Mouse (Mus musculus) cerebellum, adult 8-10 months (tissue): Measurements from ENCODE around the gene Ank3.

ENCODE experiments used
- DNase-seq: peaks from one replicate; pipeline ENCODE4 v3.0.0; 2022

Ank3 gene

DNA sequence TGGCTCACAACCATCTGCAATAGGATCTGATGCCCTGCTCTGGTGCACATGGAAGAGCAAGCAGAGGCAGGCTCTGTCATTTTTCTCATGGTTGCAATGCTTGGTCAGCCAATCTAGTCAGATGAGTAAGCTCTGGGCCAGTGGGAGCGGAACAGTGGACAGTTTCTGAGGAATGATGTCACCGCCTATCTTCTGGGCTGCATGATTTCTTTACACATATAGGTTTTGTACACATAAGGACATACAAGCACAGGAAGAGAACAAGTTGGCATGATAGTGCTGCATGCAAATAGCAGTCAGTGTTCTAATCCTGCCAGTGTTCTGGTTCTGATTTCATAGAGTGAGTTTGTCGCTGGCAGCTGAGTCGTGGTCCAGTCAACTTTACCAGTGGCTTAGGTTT is 517.6 kb downstream of the Ank3 start:
- no peak for DNase-seq

- DNase-seq: peak; percentile 27
Measured at GRCm38 (mm10) chr10:69916689-69917435, 518.3 kb downstream of the Ank3 start.

GRCm38 (mm10) chr10:69917711-69918110 is 519.1 kb downstream of the Ank3 start:
- DNase-seq: no peak

DNA sequence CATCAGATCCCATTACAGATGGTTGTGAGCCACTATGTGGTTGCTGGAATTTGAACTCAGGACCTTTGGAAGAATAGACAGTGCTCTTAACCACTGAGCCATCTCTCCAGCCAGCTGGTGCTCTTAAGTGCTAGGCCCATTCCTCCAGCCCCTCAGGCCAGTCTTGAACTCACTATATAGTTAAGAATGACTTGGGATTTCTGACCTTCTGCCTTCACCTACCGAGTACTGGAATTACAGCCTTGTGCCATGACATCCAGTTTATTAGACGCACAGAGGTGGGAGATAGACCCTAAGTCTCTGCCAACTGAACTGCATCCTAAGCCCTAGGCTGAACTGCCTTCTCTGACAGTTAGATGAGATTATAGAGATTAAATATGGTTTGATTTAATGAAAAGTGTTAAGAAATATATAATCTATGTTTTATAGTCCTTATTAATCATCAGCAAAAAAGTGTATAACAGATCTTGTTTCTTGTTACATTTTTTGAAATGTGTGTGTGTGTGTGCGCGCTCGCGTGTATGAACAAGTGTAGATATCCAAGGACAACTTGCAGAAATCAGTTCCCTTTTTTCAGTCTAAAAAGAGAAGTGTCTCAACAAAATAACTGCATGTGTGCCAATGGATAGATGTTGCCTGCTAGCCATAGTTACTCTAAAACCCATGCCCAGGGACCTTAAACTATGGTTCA is 520.0 kb downstream of the Ank3 start:
- no peak for DNase-seq

- no peak for DNase-seq
Measured at GRCm38 (mm10) chr10:69919152-69919492, 520.5 kb downstream of the Ank3 start.

DNA sequence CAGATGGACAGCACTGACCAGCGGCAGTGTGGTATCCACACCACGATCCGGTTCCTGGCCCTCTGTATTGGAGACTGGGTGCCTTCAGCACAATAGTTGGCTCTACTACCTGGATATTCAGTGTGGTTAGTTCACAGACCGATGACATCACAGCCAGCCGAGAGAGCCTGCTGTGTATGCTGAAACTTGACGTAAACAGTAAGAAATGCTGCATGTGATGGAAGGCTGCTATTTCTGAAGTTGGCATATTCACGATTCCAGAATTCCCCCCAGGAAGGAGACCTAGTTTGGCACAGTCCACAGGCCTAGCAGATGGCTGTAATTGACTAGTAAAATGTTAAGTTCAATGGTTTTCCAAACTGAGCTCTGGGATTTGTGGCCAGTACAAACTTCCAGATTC is 521.2 kb downstream of the Ank3 start:
- peak; percentile 41 for DNase-seq

- DNase-seq: no peak
Measured at GRCm38 (mm10) chr10:69922076-69922475, 523.5 kb downstream of the Ank3 start.

DNA sequence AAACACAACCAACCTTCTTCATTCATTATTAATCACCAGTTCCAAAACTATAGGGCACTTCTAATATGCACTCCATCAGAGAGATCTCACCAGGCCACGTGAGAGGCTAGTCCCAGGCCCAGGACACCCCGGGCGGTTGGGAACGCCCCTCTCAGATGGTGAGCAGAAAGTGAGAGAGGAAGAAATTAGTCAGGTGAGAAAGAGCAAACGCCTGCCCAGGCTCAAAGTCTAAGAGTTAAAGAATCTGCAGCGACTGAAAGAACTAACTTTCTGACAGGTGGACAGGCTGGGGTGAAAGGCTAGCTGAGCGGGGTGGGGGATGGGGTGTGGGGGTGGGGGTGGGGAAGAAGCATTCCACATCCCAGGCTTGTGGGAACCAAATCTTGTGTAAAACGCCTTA is 525.2 kb downstream of the Ank3 start:
- DNase-seq: no peak

DNA sequence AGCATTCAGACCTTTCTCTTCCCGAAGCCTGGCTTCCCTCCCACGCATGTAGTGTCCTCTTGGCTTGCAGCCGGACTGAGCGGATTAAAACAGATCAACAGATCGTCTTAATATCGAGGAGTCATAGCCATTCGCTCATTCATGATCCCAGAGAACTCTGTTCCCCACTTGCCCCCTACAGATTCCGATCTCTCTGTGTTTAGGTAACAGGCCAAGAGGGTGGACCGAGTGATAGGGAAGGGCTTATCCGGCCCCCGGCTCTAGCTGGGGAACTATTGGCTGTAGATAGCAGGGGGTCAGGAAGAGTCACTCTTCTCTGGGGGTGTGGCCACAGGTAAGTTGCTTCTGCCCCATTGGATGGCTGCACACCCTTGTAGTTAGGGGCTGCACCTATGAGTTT is 525.7 kb downstream of the Ank3 start:
- peak; percentile 42 for DNase-seq

GRCm38 (mm10) chr10:69924845-69925244 is 526.3 kb downstream of the Ank3 start:
- no peak for DNase-seq

DNA sequence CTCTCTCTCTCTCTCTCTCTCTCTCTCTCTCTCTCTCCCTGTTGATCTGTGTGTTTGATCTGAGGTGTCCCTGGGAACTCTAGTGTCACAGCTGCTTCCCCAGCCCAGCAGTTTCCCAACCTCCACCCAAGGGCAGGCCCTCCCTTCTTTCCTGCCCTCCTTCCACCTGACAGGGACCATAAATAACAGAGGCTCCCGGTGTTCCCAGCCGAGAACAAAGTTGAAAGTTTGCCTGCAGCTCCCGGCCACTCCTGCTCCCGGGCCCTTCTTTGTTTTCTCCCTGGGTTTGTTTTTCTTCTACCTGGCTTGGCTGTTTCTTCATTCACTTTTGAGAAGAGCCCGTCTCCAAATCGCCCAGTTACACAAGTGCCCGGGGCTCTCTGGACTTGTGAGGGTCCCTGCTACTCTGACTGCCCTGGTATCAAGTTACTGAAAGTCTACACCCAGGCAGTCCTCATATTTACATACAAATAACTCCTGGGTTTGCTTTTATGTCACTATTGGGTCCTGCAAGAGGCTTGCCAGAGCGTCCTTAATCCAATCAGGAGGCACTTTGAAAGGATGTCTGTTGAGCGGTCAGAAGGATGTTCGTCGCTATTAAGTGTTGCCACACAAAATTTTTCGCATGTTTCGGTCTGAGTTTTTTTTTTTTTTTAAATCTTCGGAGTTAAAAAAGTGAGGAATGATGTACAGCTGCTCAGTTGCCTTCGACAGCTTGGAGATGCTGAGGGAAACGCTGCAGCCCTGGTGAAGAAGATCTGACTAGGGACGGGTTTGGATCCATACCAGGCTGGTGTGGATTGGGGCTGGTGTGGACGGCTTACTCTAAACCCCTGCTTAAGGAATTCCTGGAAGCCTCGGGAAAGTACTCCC is 526.9 kb downstream of the Ank3 start:
- no peak for DNase-seq

- no peak for DNase-seq
Measured at GRCm38 (mm10) chr10:69926158-69926882, 527.7 kb downstream of the Ank3 start.

DNA sequence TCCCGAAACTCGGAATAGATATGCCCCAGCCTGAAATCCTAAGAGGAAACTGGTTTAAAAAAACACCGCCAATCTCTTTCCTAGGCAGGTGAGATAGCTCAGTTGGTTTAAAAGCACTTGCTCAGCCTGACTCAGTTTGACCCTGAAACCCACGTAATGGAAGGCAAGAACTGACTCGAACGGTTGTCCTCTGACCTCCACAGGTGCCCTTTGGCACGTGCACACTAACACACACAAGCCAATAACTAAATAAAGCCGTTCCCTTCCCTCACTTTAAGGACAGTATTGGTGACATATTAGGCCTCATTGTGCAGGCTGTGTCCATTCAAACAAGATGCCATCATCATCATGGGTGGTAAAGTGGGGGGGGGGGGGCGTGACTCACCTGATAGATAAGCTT is 528.4 kb downstream of the Ank3 start:
- no peak for DNase-seq

GRCm38 (mm10) chr10:69928358-69928757 is 529.8 kb downstream of the Ank3 start:
- no peak for DNase-seq

DNA sequence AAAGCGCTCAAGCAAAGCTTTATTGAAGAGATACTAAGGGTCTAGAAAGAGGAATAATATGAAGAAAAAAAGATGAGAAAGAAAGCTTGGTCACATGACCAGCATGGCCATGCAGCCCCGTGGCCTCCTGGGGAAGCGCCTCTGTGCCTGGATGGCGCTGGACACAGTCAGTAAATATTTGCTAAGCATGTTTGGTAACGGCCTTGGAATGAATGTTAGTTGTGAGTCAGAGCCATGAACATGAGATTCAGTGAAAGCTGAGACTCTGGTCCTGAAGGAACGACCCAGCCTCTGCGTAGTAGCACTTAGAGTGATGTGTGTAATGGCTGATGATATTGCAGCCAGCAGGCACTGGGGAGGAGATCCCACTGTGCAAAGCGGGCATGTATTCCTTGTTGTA is 531.9 kb downstream of the Ank3 start:
- DNase-seq: no peak

DNA sequence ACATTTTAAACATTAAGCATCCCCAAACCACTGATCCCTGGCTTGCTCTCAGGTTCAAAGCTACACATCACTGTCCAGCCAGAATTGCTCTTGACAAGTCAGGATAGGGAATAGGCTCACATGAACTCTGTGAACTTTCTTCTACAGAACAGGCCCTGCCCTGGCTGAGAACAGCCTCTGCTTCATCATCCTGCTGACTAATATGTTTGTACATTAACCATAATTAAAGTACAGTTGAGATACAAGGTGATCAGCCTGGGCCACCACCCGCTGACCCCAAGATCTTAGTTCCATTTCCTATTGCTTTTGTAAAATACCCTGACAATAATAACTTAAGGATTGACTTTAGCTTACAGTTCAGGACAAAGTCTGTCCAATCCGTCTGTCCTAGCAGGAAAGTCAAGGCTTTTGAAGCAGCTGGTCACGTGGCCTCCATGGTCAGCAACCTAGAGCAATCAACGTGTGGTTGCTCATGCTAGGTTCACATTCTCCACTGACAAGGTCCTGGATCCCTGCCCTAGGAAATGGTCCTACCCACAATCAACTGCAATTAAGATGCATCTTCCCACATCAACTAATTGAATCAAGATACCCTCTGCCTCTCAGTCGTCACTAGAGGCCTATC is 538.0 kb downstream of the Ank3 start:
- no peak for DNase-seq

- no peak for DNase-seq
Measured at GRCm38 (mm10) chr10:69937291-69937921, 538.8 kb downstream of the Ank3 start.

- DNase-seq: no peak
Measured at GRCm38 (mm10) chr10:69939144-69939543, 540.6 kb downstream of the Ank3 start.

- DNase-seq: no peak
Measured at GRCm38 (mm10) chr10:69939966-69940365, 541.4 kb downstream of the Ank3 start.

DNA sequence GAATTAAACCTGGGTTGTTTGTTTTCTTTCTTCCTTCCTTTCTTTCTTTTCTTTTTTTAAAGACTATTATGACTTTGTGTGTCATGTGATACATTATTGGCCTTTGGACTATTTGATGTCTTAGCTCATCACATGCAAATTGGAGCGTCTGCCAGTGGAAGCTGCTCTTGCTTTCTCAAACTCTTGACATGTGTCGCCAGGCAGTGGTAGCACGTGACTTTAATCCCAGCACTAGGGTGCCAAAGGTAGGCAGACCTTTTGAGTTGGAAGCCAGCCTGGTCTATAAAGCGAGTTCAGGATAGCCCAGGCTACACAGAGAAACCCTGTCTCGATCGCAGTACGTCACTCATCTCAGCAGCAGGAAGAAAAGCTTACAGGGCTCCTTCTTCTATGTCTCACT is 542.4 kb downstream of the Ank3 start:
- no peak for DNase-seq

GRCm38 (mm10) chr10:69944845-69945244 is 546.3 kb downstream of the Ank3 start:
- DNase-seq: no peak

DNA sequence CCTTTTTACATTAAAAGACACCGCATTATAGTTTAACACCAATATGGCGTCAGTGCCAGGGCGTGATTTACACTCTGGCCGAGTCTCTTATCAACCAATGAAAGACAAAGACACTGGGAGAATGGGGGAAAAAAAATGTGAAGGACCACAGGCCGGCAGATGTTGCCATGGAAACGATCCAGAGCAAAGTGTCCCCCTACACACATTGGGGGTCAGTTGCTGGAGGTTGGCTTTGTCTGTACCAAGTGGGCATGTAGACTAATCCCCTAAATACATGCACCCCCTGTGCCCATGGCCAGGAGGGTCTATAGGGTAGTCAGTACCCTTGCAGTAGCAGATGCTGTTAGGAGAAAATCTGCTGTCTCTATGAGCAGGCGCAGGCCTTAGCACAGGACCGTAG is 547.3 kb downstream of the Ank3 start:
- no peak for DNase-seq
